Mouse (Mus musculus): ENCODE measurements around the gene Cog1.

DNA sequence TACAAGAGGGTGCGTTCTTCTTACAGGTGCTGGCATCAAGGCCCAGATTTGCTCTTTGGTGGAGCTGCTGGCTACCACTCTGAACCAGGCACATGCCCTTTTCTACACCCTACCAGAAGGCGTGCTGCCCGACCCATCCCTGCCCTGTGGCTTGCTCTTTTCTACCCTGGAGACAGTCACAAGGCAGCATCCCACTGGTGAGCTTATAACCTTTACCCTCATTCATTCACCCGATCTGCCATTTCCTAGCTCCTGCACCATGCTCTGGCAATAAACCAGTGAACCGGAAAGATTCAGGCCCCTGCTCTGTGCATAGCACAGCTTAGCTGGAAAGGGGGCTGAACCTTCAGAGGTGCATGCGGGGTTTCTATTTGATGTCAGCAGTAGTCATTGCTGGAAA, 3.5 kb downstream of the Cog1 start:
- no peak for TF ChIP-seq CTCF (IDR thresholded peaks at IDR 0.05; ENCODE audit: low read depth, low read length)
- TF ChIP-seq POLR2A (IDR thresholded peaks at IDR 0.05; ENCODE audit: insufficient read depth, low read length): no peak

All from ES-Bruce4 (cell line).